Mouse (Mus musculus): ENCODE data around the gene Syngr3. TPM values are rescaled to one million over a fixed set of nuclear protein-coding genes. Genes with fewer than 3 reads are reported as not detected.
"Not testable (repeated sequence)": the region's sequence is repeated elsewhere in the genome, so short reads cannot be mapped to it uniquely, and the experiment has no call there.

Gene Syngr3
- polyA plus RNA-seq, 1 experiment from 2014 or later: 145 TPM

DNA sequence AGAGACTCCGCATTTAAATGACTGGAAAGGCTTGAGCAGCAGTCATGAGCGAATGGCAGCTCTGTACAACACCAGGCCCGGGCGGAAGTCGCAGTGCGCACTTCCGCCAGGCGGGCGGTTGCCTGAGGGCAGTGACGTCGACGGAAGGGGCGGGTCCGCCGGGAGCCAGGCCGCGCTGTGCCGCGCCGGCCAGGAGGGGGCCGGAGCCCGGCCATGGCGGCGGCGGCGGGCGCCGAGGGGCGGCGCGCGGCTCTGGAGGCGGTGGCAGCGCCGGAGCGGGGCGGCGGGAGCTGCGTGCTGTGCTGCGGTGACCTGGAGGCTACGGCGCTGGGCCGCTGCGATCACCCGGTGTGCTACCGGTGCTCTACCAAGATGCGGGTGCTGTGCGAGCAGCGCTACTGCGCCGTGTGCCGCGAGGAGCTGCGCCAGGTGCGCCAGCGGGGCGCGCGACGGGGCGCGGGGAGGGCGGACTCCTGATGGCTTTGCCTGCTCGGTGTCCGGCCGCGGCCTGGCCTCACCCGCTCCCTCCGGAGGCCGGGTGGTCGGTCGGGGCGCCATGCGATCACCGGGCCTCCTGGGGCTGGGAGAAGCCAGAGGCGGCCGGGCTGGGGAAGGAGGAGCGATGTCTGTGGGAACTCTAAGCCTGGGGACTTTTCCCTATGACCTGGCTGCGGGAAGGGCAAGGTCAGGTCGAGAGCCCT is 20.1 kb downstream of the Syngr3 start, which contains the start of gene Zfp598:
Zfp598 (plus strand) TSS at position 143 of the 701 bp plus-strand sequence.
- ATAC-seq (replicated peaks): peak; percentile 99
- Histone ChIP-seq H3K9me3 (no peaks in the 10 kb centered on the region), H3K4me3 (peak within 1 kb of the TSS; percentile 92), H3K27me3 (no peaks in the 10 kb centered on the region), H3K4me1 (peaks cover 34% of the 10 kb centered on the region), H3K9ac (replicated peaks) (peak within 1 kb of the TSS; percentile 98), H3K4me2 (replicated peaks) (peak within 1 kb of the TSS; percentile 73), H3K36me3 (no peaks in the 10 kb centered on the region), H3K27ac (replicated peaks) (peak within 1 kb of the TSS; percentile 84)
- WGBS: under 1% methylated on average over 69 of the region's 80 CpGs

DNA sequence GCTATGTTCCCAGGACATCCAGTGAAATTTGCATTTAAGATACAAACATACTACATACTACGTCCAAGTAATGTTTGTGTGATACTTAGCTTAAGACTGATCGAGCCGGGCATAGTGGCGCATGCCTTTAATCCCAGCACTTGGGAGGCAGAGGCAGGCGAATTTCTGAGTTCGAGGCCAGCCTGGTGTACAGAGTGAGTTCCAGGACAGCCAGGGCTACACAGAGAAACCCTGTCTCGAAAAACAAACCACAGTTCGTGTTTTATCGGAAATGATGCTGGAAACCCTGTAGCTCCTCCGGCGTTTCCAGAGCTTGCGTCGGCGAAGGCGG is 20.6 kb downstream of the Syngr3 start:
- Histone ChIP-seq H3K9ac (replicated peaks) (peak overlapping the region; percentile 98), H3K4me2 (replicated peaks) (peak overlapping the region; percentile 73), H3K27ac (replicated peaks) (peak overlapping the region; percentile 84), H3K4me3 (peak overlapping the region; percentile 92), H3K4me1 (peaks cover 31% of the 10 kb centered on the region)
- H3K27me3 ChIP-seq, H3K36me3 ChIP-seq, H3K9me3 ChIP-seq: not testable (repeated sequence)
- 11% methylated on average over 15 of the region's 15 CpGs for WGBS
- peak; percentile 47 for ATAC-seq (replicated peaks)

DNA sequence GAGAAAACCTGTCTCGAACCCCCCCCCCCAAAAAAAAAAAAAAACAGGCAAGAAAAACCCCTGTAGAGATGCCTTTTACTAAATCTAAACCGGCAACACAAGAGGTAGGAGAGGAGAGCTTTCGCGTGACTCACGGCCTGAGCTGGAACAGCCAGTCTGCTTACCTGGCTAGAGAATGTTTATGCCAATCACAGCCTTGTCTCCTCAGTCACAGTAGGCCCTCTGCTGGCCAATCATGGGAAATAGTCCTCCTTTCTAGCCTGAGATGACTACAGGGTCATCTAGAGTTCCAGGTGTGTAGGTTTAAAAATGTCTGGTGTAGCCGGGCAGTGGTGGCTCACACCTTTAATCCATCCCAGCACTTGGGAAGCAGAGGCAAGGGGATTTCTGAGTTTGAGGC is 22.3 kb downstream of the Syngr3 start:
- Histone ChIP-seq H3K9ac (replicated peaks) (no peak overlapping the region), H3K4me3 (no peak overlapping the region), H3K4me2 (replicated peaks) (no peak overlapping the region), H3K36me3 (no peaks in the 10 kb centered on the region), H3K27me3 (no peaks in the 10 kb centered on the region), H3K4me1 (peaks cover 31% of the 10 kb centered on the region), H3K9me3 (no peaks in the 10 kb centered on the region), H3K27ac (replicated peaks) (no peak overlapping the region)
- WGBS: 18% methylated on average over 6 of the region's 6 CpGs
- no peak for ATAC-seq (replicated peaks)

DNA sequence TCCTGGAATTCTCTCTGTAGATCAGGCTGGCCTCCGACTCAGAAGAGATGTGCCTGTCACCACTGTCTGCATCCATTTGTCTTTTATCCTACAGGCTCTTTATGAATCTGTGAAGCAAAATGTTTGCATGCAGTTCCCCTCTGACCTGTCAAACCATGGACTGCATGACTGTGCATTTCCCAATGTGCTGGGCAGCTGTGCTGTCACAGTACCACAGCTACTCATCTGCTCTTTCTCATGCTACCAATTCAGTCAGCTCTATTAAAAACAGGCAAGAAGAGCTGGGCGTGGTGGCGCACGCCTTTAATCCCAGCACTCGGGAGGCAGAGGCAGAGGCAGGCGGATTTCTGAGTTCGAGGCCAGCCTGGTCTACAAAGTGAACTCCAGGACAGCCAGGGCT is 22.7 kb downstream of the Syngr3 start:
- 64% methylated on average over 7 of the region's 7 CpGs for WGBS
- H3K4me2 ChIP-seq (replicated peaks); ATAC-seq (replicated peaks); H3K36me3 ChIP-seq; H3K9me3 ChIP-seq; H3K27me3 ChIP-seq; H3K27ac ChIP-seq (replicated peaks); H3K4me3 ChIP-seq; H3K9ac ChIP-seq (replicated peaks): not testable (repeated sequence)
- peaks cover 27% of the 10 kb centered on the region for H3K4me1 ChIP-seq

DNA sequence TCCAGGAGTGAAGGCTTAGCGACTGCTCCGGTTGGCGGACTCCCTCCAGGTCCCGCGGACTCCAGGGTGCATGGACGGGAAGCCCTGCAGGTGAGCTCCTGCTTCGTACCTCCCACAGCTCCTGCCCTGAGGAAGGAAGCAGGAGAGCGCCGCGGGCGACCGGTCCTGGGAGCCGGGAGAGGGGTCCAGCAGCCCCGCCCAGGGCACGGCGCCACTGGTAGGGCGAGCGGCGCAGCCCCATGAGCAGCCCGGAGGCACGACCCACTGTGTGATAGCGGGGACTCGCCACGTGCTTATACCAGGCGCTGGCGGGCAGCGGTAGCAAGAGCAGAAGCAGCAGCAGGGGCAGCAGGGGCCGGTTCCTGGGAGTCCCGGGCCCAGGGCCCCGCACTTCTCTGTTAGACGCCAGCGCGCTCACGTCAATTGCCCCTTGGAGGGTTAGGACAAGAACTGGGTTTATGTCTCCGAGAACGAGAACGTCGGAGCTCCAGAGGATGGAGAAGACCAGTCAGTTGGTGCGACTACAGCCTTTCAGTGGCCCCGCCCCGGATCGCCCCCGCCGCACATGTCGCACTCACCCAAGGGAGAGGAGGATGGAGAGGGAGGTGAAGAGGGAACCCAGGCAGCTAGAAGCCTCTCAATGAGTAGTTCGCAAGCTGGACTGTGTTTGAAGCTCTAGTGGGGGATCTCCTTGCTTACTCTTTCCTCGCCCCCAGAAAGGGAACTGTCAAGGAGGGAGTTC is 31.6 kb downstream of the Syngr3 start, which contains the start of gene Npw:
Npw (minus strand) TSS at position 441 of the 742 bp plus-strand sequence.
- peaks cover 47% of the 10 kb centered on the region for H3K27me3 ChIP-seq
- peaks cover 12% of the 10 kb centered on the region for H3K4me1 ChIP-seq
- H3K36me3 ChIP-seq: no peaks in the 10 kb centered on the region
- ATAC-seq (replicated peaks): no peak
- no peak within 1 kb of the TSS for H3K27ac ChIP-seq (replicated peaks)
- peak within 1 kb of the TSS; percentile 32 for H3K4me3 ChIP-seq
- 2% methylated on average over 47 of the region's 47 CpGs for WGBS
- H3K9ac ChIP-seq (replicated peaks): peak within 1 kb of the TSS; percentile 48
- H3K4me2 ChIP-seq (replicated peaks): peak within 1 kb of the TSS; percentile 54
- H3K9me3 ChIP-seq: no peaks in the 10 kb centered on the region

DNA sequence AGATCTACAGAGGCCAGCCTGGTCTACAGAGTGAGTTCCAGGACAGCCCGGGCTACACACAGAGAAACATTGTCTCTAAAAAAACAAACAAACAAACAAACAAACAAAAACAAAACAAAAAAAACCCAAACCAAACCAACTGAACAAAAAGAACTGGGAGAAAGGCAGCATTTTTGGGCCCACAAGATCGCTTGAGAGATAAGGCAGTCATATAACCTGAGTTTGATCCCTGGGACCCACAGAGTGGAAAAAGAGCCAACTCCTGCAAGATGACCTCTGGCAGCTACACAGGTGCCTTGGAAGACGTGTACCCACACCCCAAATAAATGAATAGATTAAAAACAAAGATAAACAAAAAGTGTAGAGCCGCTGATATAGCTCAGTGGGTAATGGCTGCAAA is 34.8 kb downstream of the Syngr3 start:
- Histone ChIP-seq H3K27me3 (peaks cover 45% of the 10 kb centered on the region), H3K9me3 (no peaks in the 10 kb centered on the region), H3K9ac (replicated peaks) (no peak overlapping the region), H3K27ac (replicated peaks) (no peak overlapping the region), H3K4me1 (peaks cover 16% of the 10 kb centered on the region), H3K4me2 (replicated peaks) (no peak overlapping the region), H3K4me3 (no peak overlapping the region), H3K36me3 (no peaks in the 10 kb centered on the region)
- WGBS: 74% methylated on average over 4 of the region's 4 CpGs
- no peak for ATAC-seq (replicated peaks)

DNA sequence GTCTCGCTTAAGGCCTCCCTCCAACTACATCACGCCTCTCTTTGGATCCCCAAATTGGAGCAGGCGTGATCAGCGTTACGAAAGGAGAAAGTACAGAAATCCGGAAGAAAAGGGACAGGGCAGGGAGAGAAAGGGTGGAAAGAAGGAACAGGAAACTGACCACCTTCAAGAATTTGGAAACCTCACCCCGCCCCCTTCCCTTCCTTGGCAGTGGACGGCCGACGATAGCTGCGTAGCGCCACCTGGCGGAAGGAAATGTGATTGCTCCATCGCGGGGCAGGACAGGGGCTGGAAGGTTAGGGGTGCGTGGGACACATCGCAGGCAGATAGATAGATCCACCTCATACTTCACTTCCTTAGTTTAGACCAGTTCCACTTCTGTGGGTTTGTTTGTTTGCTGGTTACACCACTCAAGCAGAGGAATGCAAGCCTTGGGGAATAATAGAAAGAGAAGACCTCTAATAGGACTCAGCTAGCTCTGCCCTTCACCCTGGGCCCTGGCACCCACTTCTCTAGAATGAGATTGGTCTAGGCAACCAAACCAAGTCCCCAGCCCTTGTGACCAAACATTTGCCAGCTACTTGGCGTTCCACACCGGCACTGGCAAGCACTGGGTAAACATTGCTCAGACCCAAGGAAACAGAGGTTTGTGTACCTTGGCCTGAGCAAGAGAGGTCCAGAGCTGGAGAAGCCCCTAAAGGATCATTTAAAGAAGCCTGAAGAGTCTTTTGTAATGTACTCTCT is 35.6 kb downstream of the Syngr3 start:
- Histone ChIP-seq H3K4me1 (peaks cover 23% of the 10 kb centered on the region), H3K4me2 (replicated peaks) (peak overlapping the region; percentile 41), H3K36me3 (no peaks in the 10 kb centered on the region), H3K9ac (replicated peaks) (peak overlapping the region; percentile 21; the same call in 1 of the 2 replicates), H3K27ac (replicated peaks) (no peak overlapping the region), H3K9me3 (no peaks in the 10 kb centered on the region), H3K27me3 (peaks cover 39% of the 10 kb centered on the region), H3K4me3 (peak overlapping the region; percentile 22; the same call in 1 of the 2 replicates)
- ATAC-seq (replicated peaks): peak; percentile 58
- 5% methylated on average over 19 of the region's 19 CpGs for WGBS

DNA sequence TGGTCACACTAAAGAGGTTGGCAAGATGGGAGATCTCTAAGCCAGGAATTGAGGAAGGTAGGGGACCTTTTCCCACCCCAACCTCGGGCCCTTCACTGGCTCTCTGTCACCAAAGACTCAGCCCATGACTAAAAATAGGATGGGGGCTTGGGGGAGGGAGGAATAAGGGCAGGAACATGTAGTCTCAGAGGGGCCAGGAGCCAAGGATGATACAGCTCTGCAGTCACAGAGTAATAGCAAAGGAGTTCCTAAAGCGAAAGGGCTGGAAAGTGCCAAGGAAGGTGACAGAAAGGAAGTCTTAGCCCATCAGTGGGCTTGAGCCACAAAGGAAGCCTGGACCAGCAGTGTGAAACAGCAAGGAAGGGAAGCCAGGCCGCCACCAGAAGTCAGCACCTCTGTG is 37.9 kb downstream of the Syngr3 start:
- Histone ChIP-seq H3K9ac (replicated peaks) (no peak overlapping the region), H3K4me3 (no peak overlapping the region), H3K36me3 (no peaks in the 10 kb centered on the region), H3K9me3 (no peaks in the 10 kb centered on the region), H3K4me1 (peaks cover 14% of the 10 kb centered on the region), H3K27me3 (peaks cover 17% of the 10 kb centered on the region; the same call in 1 of the 2 replicates), H3K4me2 (replicated peaks) (no peak overlapping the region), H3K27ac (replicated peaks) (no peak overlapping the region)
- no peak for ATAC-seq (replicated peaks)
- 67% methylated on average over 3 of the region's 3 CpGs for WGBS

DNA sequence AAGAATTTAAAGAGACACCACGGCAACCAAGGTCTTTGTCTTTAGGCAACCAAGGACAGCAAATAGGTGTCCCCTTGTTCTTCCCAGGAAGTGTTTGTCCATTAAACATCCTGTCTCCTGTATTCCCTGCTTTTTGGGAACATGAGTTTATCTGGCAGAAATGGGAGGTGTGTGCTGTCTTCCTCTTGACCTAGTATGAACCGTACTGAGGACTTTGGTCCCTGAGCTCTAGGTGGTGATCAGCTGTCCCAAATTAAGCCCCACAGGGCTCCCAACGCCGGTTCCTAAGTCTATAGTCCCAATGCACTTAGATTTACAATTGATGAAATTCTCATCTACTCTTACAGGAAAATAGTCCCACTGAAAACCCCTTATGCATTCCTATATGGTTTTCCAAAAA is 39.0 kb downstream of the Syngr3 start:
- WGBS: 76% methylated on average over 4 of the region's 4 CpGs
- Histone ChIP-seq H3K27me3 (0 out of 2 replicates have a peak, but pooled peaks cover 12% of the 10 kb centered on the region), H3K9ac (replicated peaks) (no peak overlapping the region), H3K27ac (replicated peaks) (no peak overlapping the region), H3K4me2 (replicated peaks) (peak overlapping the region; percentile 96; the same call in 1 of the 2 replicates), H3K4me3 (no peak overlapping the region), H3K9me3 (no peaks in the 10 kb centered on the region), H3K4me1 (peaks cover 14% of the 10 kb centered on the region), H3K36me3 (no peaks in the 10 kb centered on the region)
- ATAC-seq (replicated peaks): no peak

DNA sequence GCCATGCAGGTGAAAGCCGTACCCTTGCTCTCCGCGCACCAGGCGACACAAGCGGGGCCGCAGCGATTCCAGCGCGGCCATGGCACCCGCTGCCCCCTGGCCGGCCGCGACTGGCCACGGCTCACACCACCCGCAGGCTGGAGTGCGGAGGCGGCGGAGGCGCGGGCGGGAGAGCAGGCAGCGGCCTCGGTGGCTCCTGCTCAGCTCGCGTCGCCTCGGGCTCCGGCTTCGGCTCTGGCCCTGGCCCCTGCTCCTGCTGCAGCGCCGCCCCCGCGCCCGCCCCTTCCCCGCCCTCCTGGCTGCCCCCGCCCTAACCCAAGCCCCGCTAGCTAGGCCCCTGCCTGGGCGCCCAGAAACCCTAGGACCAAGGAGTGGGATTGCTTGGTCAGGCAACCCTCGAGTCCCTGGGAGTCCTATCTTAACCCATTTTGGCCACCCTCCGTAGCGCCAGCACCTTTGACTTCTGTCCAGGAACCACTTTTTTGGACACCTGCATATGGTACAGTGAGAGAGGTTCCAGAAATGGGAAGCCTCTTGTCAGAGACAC is 39.6 kb downstream of the Syngr3 start, which contains the start of gene Slc9a3r2:
Slc9a3r2 (minus strand) TSS at position 258 of the 547 bp plus-strand sequence.
- ATAC-seq (replicated peaks): peak; percentile 63
- Histone ChIP-seq H3K27ac (replicated peaks) (peak within 1 kb of the TSS; percentile 38; the same call in 1 of the 2 replicates), H3K9me3 (no peaks in the 10 kb centered on the region), H3K4me1 (peaks cover 14% of the 10 kb centered on the region), H3K27me3 (0 out of 2 replicates have a peak, but pooled peaks cover 12% of the 10 kb centered on the region), H3K36me3 (no peaks in the 10 kb centered on the region), H3K4me3 (peak within 1 kb of the TSS; percentile 58), H3K4me2 (replicated peaks) (peak within 1 kb of the TSS; percentile 96), H3K9ac (replicated peaks) (peak within 1 kb of the TSS; percentile 68)
- under 1% methylated on average over 36 of the region's 41 CpGs for WGBS

DNA sequence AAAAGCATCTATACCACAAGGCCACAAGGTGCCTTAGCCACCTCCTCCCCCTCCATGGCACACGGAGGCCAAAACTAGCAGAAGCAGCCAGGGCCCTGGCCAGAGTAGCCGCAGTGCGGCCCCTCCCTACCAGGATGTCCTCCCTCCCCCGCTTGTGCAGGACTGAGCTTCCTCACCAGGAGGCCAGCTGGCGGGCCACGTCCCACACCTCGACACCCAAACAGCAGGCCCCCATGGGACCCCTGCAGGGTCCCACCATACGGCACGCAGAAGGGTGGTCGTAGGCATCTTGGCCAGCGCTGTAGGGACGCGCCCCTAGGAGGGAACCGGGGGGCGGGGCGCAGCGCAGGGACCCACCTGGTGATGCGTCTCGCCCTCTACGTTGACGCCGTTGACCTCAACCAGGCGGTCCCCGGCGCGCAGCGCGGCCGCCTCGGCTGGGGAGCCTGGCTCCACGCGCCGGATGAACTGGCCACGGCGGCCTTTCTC is 40.1 kb downstream of the Syngr3 start:
- peak; percentile 30; the same call in 1 of the 2 replicates for ATAC-seq (replicated peaks)
- Histone ChIP-seq H3K4me1 (peaks cover 14% of the 10 kb centered on the region), H3K27ac (replicated peaks) (peak overlapping the region; percentile 38; the same call in 1 of the 2 replicates), H3K36me3 (no peaks in the 10 kb centered on the region), H3K9me3 (no peaks in the 10 kb centered on the region), H3K4me2 (replicated peaks) (peak overlapping the region; percentile 96), H3K27me3 (0 out of 2 replicates have a peak, but pooled peaks cover 12% of the 10 kb centered on the region), H3K9ac (replicated peaks) (peak overlapping the region; percentile 68), H3K4me3 (peak overlapping the region; percentile 58)
- 1% methylated on average over 35 of the region's 35 CpGs for WGBS
